Mouse (Mus musculus) lung, postnatal 0 days (tissue): ENCODE results near the gene Fan1. TPM values are rescaled to one million over a fixed set of nuclear protein-coding genes. Genes with fewer than 3 reads are reported as not detected.

Experiments used
- ATAC-seq: fragments of 200-750 bp; cut with Nextera tagmentation; 2 replicates; pipeline ENCODE4 v1.8.0; 2017; ENCODE audit warnings: moderate library complexity
- DNase-seq: peaks from one replicate; pipeline ENCODE4 v3.0.0-alpha.2; 2016; ENCODE audit warnings: low spot score
- H3K27ac ChIP-seq: fragments of 300-500 bp; sonication (generic); 2 replicates; pipeline ENCODE4 v1.5.1; 2014; ENCODE audit warnings: antibody characterized with exemption, mild to moderate bottlenecking, low read length, mixed read lengths
- H3K27me3 ChIP-seq: fragments of 300-500 bp; sonication (generic); replicated peaks from 2 replicates; pipeline ENCODE4 v1.6.1; 2014; ENCODE audit warnings: low read length, mixed read lengths; ENCODE audit not compliant: insufficient read depth
- H3K36me3 ChIP-seq: fragments of 300-500 bp; sonication (generic); 2 replicates; pipeline ENCODE4 v1.6.1; 2014; ENCODE audit warnings: low read length, mixed read lengths; ENCODE audit not compliant: insufficient read depth
- H3K4me1 ChIP-seq: fragments of 300-500 bp; sonication (generic); 2 replicates; pipeline ENCODE4 v1.6.1; 2014; ENCODE audit warnings: antibody characterized with exemption, low read depth, low read length, mixed read lengths; ENCODE audit not compliant: insufficient read depth
- H3K4me2 ChIP-seq: fragments of 300-500 bp; sonication (generic); replicated peaks from 2 replicates; pipeline ENCODE4 v1.6.1; 2014; ENCODE audit warnings: low read depth, mild to moderate bottlenecking, low read length, moderate library complexity, mixed read lengths
- H3K4me3 ChIP-seq: fragments of 300-500 bp; sonication (generic); 2 replicates; pipeline ENCODE4 v1.5.1; 2014; ENCODE audit warnings: low read depth, low read length
- H3K9ac ChIP-seq: fragments of 300-500 bp; sonication (generic); replicated peaks from 2 replicates; pipeline ENCODE4 v1.6.1; 2014; ENCODE audit warnings: low read depth, mild to moderate bottlenecking
- H3K9me3 ChIP-seq: fragments of 300-500 bp; sonication (generic); 2 replicates; pipeline ENCODE4 v1.6.1; 2016; ENCODE audit warnings: low read length, mixed read lengths
- CTCF ChIP-seq: IDR thresholded peaks from 2 replicates; pipeline ENCODE4 v1.5.1; 2016; ENCODE audit warnings: antibody characterized with exemption, mild to moderate bottlenecking
- EP300 ChIP-seq: IDR thresholded peaks from 2 replicates; pipeline ENCODE4 v1.6.1; 2016; ENCODE audit warnings: antibody characterized with exemption, mild to moderate bottlenecking, control low read depth
- WGBS: fragments of 180-500 bp; shearing (Covaris S2); extraction: QIAGEN DNeasy Blood & Tissue Kit; methylation state at CpG from one replicate; pipeline ENCODE4 v1.1.7; 2014; 5-methylcytosine and 5-hydroxymethylcytosine counted together
- polyA plus RNA-seq: library from polyadenylated mRNA; unstranded; fragments of >200 nt; fragmentation: Nextera tagmentation; extraction: Ambion mirVana; gene quantifications from 2 replicates; pipeline ENCODE4 v1.2.1, GENCODE M21; 2015

Fan1 gene
- polyA plus RNA-seq, 1 experiment from 2014 or later, result 4.8 TPM

DNA sequence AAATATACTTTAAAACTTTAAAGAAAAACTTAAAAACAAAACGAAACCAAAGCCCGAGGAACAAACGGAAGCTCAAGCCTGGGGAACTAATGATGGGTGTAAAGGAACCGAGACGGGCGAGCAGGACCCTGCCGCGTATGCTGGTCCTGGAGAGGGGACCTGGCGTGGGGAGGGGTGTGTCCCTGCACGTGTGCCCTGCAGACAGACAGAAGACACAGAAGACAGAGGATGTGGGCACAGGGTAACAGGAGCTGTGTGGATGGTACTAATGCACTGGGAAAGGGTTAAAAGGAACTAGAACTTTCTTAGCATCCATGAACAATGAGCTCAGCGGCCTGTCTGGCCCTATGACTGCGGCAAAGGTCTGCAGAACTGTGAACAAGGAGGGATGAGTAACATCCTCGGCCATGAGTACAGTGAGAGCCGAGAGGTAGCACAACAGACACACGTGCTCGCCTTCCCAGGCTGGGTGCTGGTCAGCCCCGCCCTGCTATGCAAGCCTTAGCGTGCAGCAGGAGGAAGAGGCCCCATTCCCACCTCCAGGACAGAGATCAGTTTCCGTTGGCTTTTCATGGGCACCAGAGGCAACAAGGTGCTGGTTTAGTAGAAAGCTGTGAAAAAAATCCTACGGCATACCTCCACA is 13.8 kb downstream of the Fan1 start:
- no peak overlapping the region for H3K4me3 ChIP-seq
- no peaks in the 10 kb centered on the region for H3K27me3 ChIP-seq
- no peak overlapping the region for H3K9ac ChIP-seq
- peaks cover 4% of the 10 kb centered on the region; the same call in 1 of the 2 replicates for H3K4me1 ChIP-seq
- ATAC-seq (0 out of 2 replicates have a peak, but pooled peaks have one; percentile 29), DNase-seq (no peak)
- TF ChIP-seq CTCF (no peak), EP300 (no peak)
- no peak overlapping the region for H3K4me2 ChIP-seq
- H3K36me3 ChIP-seq, result 0 out of 2 replicates have a peak, but pooled peaks cover 11% of the 10 kb centered on the region
- no peak overlapping the region for H3K27ac ChIP-seq
- 70% methylated on average over 20 of the region's 20 CpGs for WGBS
- H3K9me3 ChIP-seq, result no peaks in the 10 kb centered on the region

DNA sequence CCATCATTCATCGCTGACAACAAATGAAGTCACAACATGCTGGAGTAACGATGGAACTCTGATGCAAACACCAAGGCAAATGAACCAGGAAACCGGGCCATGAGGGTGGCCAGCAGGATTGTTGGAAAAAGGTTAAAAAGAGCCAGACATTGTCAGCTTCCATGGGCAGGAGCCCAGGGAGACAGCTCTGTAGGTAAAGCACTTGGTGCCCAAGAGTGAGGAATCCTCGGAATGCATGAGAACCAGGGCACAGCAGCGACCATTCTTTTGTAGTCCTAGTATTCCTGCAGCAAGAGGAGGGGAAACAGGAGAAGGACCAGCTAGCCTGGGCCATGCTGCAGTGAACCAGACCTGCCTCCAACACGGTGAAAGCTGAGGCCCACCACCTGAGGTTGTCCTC is 15.2 kb downstream of the Fan1 start:
- 0 out of 2 replicates have a peak, but pooled peaks cover 11% of the 10 kb centered on the region for H3K36me3 ChIP-seq
- no peak overlapping the region for H3K27ac ChIP-seq
- peaks cover 4% of the 10 kb centered on the region; the same call in 1 of the 2 replicates for H3K4me1 ChIP-seq
- TF ChIP-seq CTCF (no peak), EP300 (no peak)
- H3K4me2 ChIP-seq, result no peak overlapping the region
- DNase-seq, result no peak
- no peak overlapping the region for H3K4me3 ChIP-seq
- 67% methylated on average over 6 of the region's 6 CpGs for WGBS
- H3K9ac ChIP-seq, result no peak overlapping the region
- H3K27me3 ChIP-seq, result no peaks in the 10 kb centered on the region
- ATAC-seq, result no peak
- H3K9me3 ChIP-seq, result no peaks in the 10 kb centered on the region

GRCm38 (mm10) chr7:64357405-64357804 is 16.5 kb downstream of the Fan1 start:
- no peak overlapping the region for H3K4me2 ChIP-seq
- H3K27ac ChIP-seq, result peak overlapping the region; percentile 60
- no peak overlapping the region for H3K9ac ChIP-seq
- 0 out of 2 replicates have a peak, but pooled peaks cover 16% of the 10 kb centered on the region for H3K36me3 ChIP-seq
- ATAC-seq (peak; percentile 87), DNase-seq (peak; percentile 76)
- peaks cover 4% of the 10 kb centered on the region; the same call in 1 of the 2 replicates for H3K4me1 ChIP-seq
- no peak overlapping the region for H3K4me3 ChIP-seq
- WGBS, result 62% methylated on average over 9 of the region's 9 CpGs
- TF ChIP-seq EP300 (0 out of 2 replicates have a peak, but pooled peaks have one; percentile 9), CTCF (no peak)
- H3K27me3 ChIP-seq, result no peaks in the 10 kb centered on the region
- H3K9me3 ChIP-seq, result no peaks in the 10 kb centered on the region

GRCm38 (mm10) chr7:64356661-64357060 is 17.2 kb downstream of the Fan1 start:
- 97% methylated on average over 5 of the region's 5 CpGs for WGBS
- Histone ChIP-seq H3K36me3 (0 out of 2 replicates have a peak, but pooled peaks cover 16% of the 10 kb centered on the region), H3K27me3 (no peaks in the 10 kb centered on the region), H3K9me3 (no peaks in the 10 kb centered on the region), H3K4me3 (no peak overlapping the region), H3K4me2 (no peak overlapping the region), H3K9ac (no peak overlapping the region), H3K27ac (no peak overlapping the region), H3K4me1 (peaks cover 4% of the 10 kb centered on the region; the same call in 1 of the 2 replicates)
- DNase-seq, result no peak
- TF ChIP-seq EP300 (no peak), CTCF (no peak)
- ATAC-seq, result no peak

DNA sequence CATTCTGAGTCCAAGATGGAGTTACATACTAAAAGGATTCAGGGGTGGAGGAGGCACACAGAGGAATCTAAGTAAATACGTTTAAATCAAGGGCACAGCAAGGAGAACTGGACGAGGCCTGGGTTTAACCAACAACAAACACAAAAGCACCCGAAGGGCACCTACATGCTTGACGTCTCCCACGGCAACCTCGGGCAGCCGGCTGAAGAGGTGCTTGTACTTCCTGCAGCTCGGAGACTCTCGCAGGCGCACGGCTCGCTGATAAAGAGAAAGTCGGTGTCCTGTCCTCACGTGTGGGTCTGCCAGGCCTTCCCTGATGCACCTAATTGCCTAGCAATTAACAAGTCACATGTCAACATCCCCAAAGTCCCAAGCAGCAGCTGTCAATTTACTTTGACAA is 19.7 kb downstream of the Fan1 start:
- H3K9ac ChIP-seq, result no peak overlapping the region
- H3K9me3 ChIP-seq, result no peaks in the 10 kb centered on the region
- no peaks in the 10 kb centered on the region for H3K4me1 ChIP-seq
- 0 out of 2 replicates have a peak overlapping the region, but pooled peaks have one; percentile 3 for H3K27ac ChIP-seq
- H3K36me3 ChIP-seq, result peaks cover 9% of the 10 kb centered on the region; the same call in 1 of the 2 replicates
- no peak overlapping the region for H3K4me3 ChIP-seq
- DNase-seq (peak; percentile 51), ATAC-seq (peak; percentile 43; the same call in 1 of the 2 replicates)
- TF ChIP-seq EP300, result no peak
- no peak for TF ChIP-seq CTCF
- 60% methylated on average over 14 of the region's 14 CpGs for WGBS
- H3K27me3 ChIP-seq, result no peaks in the 10 kb centered on the region
- no peak overlapping the region for H3K4me2 ChIP-seq

GRCm38 (mm10) chr7:64351087-64351486 is 22.8 kb downstream of the Fan1 start:
- ATAC-seq, result no peak
- 84% methylated on average over 4 of the region's 4 CpGs for WGBS

More at GRCm38 (mm10) chr7:64351087-64351486, 22.8 kb downstream of the Fan1 start:
- H3K4me2 ChIP-seq, result no peak overlapping the region
- no peak overlapping the region for H3K9ac ChIP-seq
- no peak overlapping the region for H3K4me3 ChIP-seq
- H3K36me3 ChIP-seq, result peaks cover 5% of the 10 kb centered on the region
- TF ChIP-seq CTCF, result no peak
- no peak for TF ChIP-seq EP300
- H3K4me1 ChIP-seq, result no peaks in the 10 kb centered on the region
- no peaks in the 10 kb centered on the region for H3K27me3 ChIP-seq
- no peak for DNase-seq
- H3K9me3 ChIP-seq, result no peaks in the 10 kb centered on the region
- no peak overlapping the region for H3K27ac ChIP-seq
